Mouse (Mus musculus): ENCODE measurements around the gene Ntf5.

GRCm38 (mm10) chr7:45433835-45434202, 20.3 kb downstream of the Ntf5 start:
- TF ChIP-seq CTCF (IDR thresholded peaks at IDR 0.05; ENCODE audit: low read depth) (no peak), EP300 (IDR thresholded peaks at IDR 0.05; ENCODE audit: low read depth) (no peak)

Measured in liver, embryonic 14.5 days (tissue).